Mouse (Mus musculus) testis, adult 2 months (tissue): ENCODE results near the gene Pnpla5.

Source experiments
- CTCF ChIP-seq: fragments of 200-500 bp; IDR thresholded peaks from 2 replicates; pipeline ENCODE4 v1.5.1; 2012; ENCODE audit warnings: low read depth, mild to moderate bottlenecking, inconsistent platforms, low read length, moderate library complexity; ENCODE audit not compliant: control insufficient read depth, insufficient read depth, insufficient replicate concordance
- POLR2A ChIP-seq: fragments of 200-500 bp; IDR thresholded peaks from 2 replicates; pipeline ENCODE4 v1.6.1; 2012; ENCODE audit warnings: low read depth, mild to moderate bottlenecking, inconsistent platforms, low read length, moderate library complexity; ENCODE audit not compliant: control insufficient read depth

DNA sequence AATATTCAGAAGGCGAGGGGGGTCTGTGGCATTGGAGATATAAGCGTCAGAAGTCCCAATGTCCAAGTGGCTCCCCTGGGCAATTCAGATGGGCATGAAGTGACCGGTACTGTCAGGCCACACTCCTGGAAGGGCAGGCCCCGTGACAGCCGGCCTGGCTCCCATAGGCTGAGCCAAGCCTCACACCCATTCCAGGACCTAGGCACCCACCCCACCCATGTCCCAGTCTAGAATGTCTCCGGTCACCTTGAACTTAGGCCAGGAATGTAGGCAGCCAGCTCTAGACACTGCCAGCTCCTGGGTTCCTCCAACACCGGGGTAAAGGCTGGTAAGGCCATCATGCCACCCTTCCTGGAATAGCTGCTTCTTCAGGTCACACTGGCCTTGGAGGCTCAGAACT lies 9.0 kb upstream of the Pnpla5 start:
- no peak for TF ChIP-seq POLR2A
- TF ChIP-seq CTCF = no peak
